Mouse (Mus musculus): ENCODE measurements around the gene Fam71e1. TPM values are rescaled to one million over a fixed set of nuclear protein-coding genes. Genes with fewer than 3 reads are reported as not detected.
A peak's percentile ranks its signal among the peaks of the same experiment; 100 is the strongest.

Fam71e1 gene
- polyA plus RNA-seq, 1 experiment from 2014 or later, result 11.4 TPM

- ATAC-seq (no peak), DNase-seq (ENCODE audit: low spot score) (no peak)
- Histone ChIP-seq H3K4me2 (replicated peaks; ENCODE audit: low read depth, low read length) (no peak overlapping the region), H3K27ac (ENCODE audit: low read length) (no peak overlapping the region), H3K36me3 (ENCODE audit: insufficient read depth, low read length) (no peaks in the 10 kb centered on the region; the same call in 1 of the 2 replicates), H3K9ac (replicated peaks; ENCODE audit: low read depth) (no peak overlapping the region), H3K4me1 (ENCODE audit: insufficient read depth, low read depth, low read length) (no peaks in the 10 kb centered on the region), H3K4me3 (ENCODE audit: low read depth, low read length) (no peak overlapping the region), H3K9me3 (ENCODE audit: low read length) (no peaks in the 10 kb centered on the region), H3K27me3 (replicated peaks; ENCODE audit: insufficient read depth, low read length) (no peaks in the 10 kb centered on the region)
- TF ChIP-seq CTCF (IDR thresholded peaks at IDR 0.05) (no peak), EP300 (IDR thresholded peaks at IDR 0.05) (no peak)
- WGBS, result 90% methylated on average over 1 of the region's 1 CpGs
Observed at GRCm38 (mm10) chr7:44484109-44484508, 12.3 kb upstream of the Fam71e1 start.

- ATAC-seq, result peak; percentile 68
- H3K9ac ChIP-seq (replicated peaks; ENCODE audit: low read depth), result no peak overlapping the region
- peak; percentile 77 for DNase-seq (ENCODE audit: low spot score)
- WGBS, result 32% methylated on average over 5 of the region's 5 CpGs
- no peaks in the 10 kb centered on the region for H3K27me3 ChIP-seq (replicated peaks; ENCODE audit: insufficient read depth, low read length)
- H3K27ac ChIP-seq (ENCODE audit: low read length), result no peak overlapping the region
- no peaks in the 10 kb centered on the region for H3K4me1 ChIP-seq (ENCODE audit: insufficient read depth, low read depth, low read length)
- H3K4me3 ChIP-seq (ENCODE audit: low read depth, low read length), result no peak overlapping the region
- H3K4me2 ChIP-seq (replicated peaks; ENCODE audit: low read depth, low read length), result no peak overlapping the region
- H3K9me3 ChIP-seq (ENCODE audit: low read length), result no peaks in the 10 kb centered on the region
- H3K36me3 ChIP-seq (ENCODE audit: insufficient read depth, low read length), result peaks cover under 1% of the 10 kb centered on the region; the same call in 1 of the 2 replicates
- TF ChIP-seq CTCF (IDR thresholded peaks at IDR 0.05) (peak; percentile 99), EP300 (IDR thresholded peaks at IDR 0.05) (no peak)
Observed at GRCm38 (mm10) chr7:44484841-44485571, 11.4 kb upstream of the Fam71e1 start.

GRCm38 (mm10) chr7:44485572-44486195, 10.7 kb upstream of the Fam71e1 start:
- ATAC-seq, result no peak
- Histone ChIP-seq H3K36me3 (ENCODE audit: insufficient read depth, low read length) (peaks cover 5% of the 10 kb centered on the region; the same call in 1 of the 2 replicates), H3K4me2 (replicated peaks; ENCODE audit: low read depth, low read length) (no peak overlapping the region), H3K9ac (replicated peaks; ENCODE audit: low read depth) (no peak overlapping the region), H3K27ac (ENCODE audit: low read length) (no peak overlapping the region), H3K4me3 (ENCODE audit: low read depth, low read length) (no peak overlapping the region), H3K27me3 (replicated peaks; ENCODE audit: insufficient read depth, low read length) (no peaks in the 10 kb centered on the region), H3K9me3 (ENCODE audit: low read length) (no peaks in the 10 kb centered on the region), H3K4me1 (ENCODE audit: insufficient read depth, low read depth, low read length) (no peaks in the 10 kb centered on the region)
- WGBS, result 73% methylated on average over 6 of the region's 7 CpGs
- TF ChIP-seq EP300 (IDR thresholded peaks at IDR 0.05) (no peak), CTCF (IDR thresholded peaks at IDR 0.05) (no peak)
- no peak for DNase-seq (ENCODE audit: low spot score)

GRCm38 (mm10) chr7:44486927-44487575, 9.3 kb upstream of the Fam71e1 start:
- DNase-seq (ENCODE audit: low spot score) (no peak), ATAC-seq (no peak)
- Histone ChIP-seq H3K4me1 (ENCODE audit: insufficient read depth, low read depth, low read length) (no peaks in the 10 kb centered on the region), H3K9me3 (ENCODE audit: low read length) (no peaks in the 10 kb centered on the region), H3K4me2 (replicated peaks; ENCODE audit: low read depth, low read length) (no peak overlapping the region), H3K9ac (replicated peaks; ENCODE audit: low read depth) (no peak overlapping the region), H3K36me3 (ENCODE audit: insufficient read depth, low read length) (peaks cover 11% of the 10 kb centered on the region; the same call in 1 of the 2 replicates), H3K4me3 (ENCODE audit: low read depth, low read length) (no peak overlapping the region), H3K27ac (ENCODE audit: low read length) (no peak overlapping the region), H3K27me3 (replicated peaks; ENCODE audit: insufficient read depth, low read length) (no peaks in the 10 kb centered on the region)
- TF ChIP-seq CTCF (IDR thresholded peaks at IDR 0.05) (no peak), EP300 (IDR thresholded peaks at IDR 0.05) (no peak)
- 59% methylated on average over 13 of the region's 13 CpGs for whole genome bisulfite sequencing

GRCm38 (mm10) chr7:44487936-44488335, 8.4 kb upstream of the Fam71e1 start:
- DNase-seq (ENCODE audit: low spot score), result no peak
- TF ChIP-seq EP300 (IDR thresholded peaks at IDR 0.05) (no peak), CTCF (IDR thresholded peaks at IDR 0.05) (no peak)
- no peak for ATAC-seq

GRCm38 (mm10) chr7:44488545-44488944, 7.8 kb upstream of the Fam71e1 start:
- WGBS, result 93% methylated on average over 8 of the region's 8 CpGs

More at GRCm38 (mm10) chr7:44487936-44488335, 8.4 kb upstream of the Fam71e1 start:
- Histone ChIP-seq H3K27ac (ENCODE audit: low read length) (no peak overlapping the region), H3K4me2 (replicated peaks; ENCODE audit: low read depth, low read length) (no peak overlapping the region), H3K4me1 (ENCODE audit: insufficient read depth, low read depth, low read length) (no peaks in the 10 kb centered on the region), H3K9me3 (ENCODE audit: low read length) (no peaks in the 10 kb centered on the region), H3K27me3 (replicated peaks; ENCODE audit: insufficient read depth, low read length) (no peaks in the 10 kb centered on the region), H3K4me3 (ENCODE audit: low read depth, low read length) (no peak overlapping the region), H3K9ac (replicated peaks; ENCODE audit: low read depth) (no peak overlapping the region), H3K36me3 (ENCODE audit: insufficient read depth, low read length) (peaks cover 11% of the 10 kb centered on the region; the same call in 1 of the 2 replicates)
- 84% methylated on average over 7 of the region's 7 CpGs for WGBS

More at GRCm38 (mm10) chr7:44488545-44488944, 7.8 kb upstream of the Fam71e1 start:
- Histone ChIP-seq H3K4me2 (replicated peaks; ENCODE audit: low read depth, low read length) (no peak overlapping the region), H3K4me3 (ENCODE audit: low read depth, low read length) (no peak overlapping the region), H3K27ac (ENCODE audit: low read length) (no peak overlapping the region), H3K4me1 (ENCODE audit: insufficient read depth, low read depth, low read length) (no peaks in the 10 kb centered on the region), H3K9ac (replicated peaks; ENCODE audit: low read depth) (no peak overlapping the region), H3K36me3 (ENCODE audit: insufficient read depth, low read length) (peaks cover 11% of the 10 kb centered on the region; the same call in 1 of the 2 replicates), H3K9me3 (ENCODE audit: low read length) (no peaks in the 10 kb centered on the region), H3K27me3 (replicated peaks; ENCODE audit: insufficient read depth, low read length) (no peaks in the 10 kb centered on the region)
- no peak for ATAC-seq
- TF ChIP-seq EP300 (IDR thresholded peaks at IDR 0.05), result no peak
- DNase-seq (ENCODE audit: low spot score), result no peak

All from lung, postnatal 0 days (tissue).